Mouse (Mus musculus): Measurements from ENCODE around the gene Stfa3. TPM values are rescaled to one million over a fixed set of nuclear protein-coding genes. Genes with fewer than 3 reads are reported as not detected.
A peak's percentile ranks its signal among the peaks of the same experiment; 100 is the strongest.
"Not testable (repeated sequence)": the region's sequence is repeated elsewhere in the genome, so short reads cannot be mapped to it uniquely, and the experiment has no call there.

Stfa3 gene
- 1 to 10 TPM in 1 of 2 experiments, not detected in 1; 1.0 TPM for total RNA-seq (2021)

- intact Hi-C loops (cut with DNase I), result no loop called here
- DNase-seq, result no peak
Observed at GRCm38 (mm10) chr16:36455342-36455802, at the start of gene Stfa3. TSS of gene Stfa3 (minus strand) at chr16:36455392.

GRCm38 (mm10) chr16:36502286-36502685 is 47.1 kb upstream of the Stfa3 start:
- intact Hi-C loops (cut with DNase I), result no loop called here

GRCm38 (mm10) chr16:36492420-36492819 is 37.2 kb upstream of the Stfa3 start:
- intact Hi-C loops (cut with DNase I), result no loop called here
- DNase-seq, result no peak

More at GRCm38 (mm10) chr16:36502286-36502685, 47.1 kb upstream of the Stfa3 start:
- peak; percentile 22 to 36 for DNase-seq

- intact Hi-C loops (cut with DNase I), result no loop called here
- peak; percentile 11 for DNase-seq
Observed at GRCm38 (mm10) chr16:36476866-36477265, 21.7 kb upstream of the Stfa3 start.

- intact Hi-C loops (cut with DNase I), result no loop called here
- DNase-seq, result no peak
Observed at GRCm38 (mm10) chr16:36475530-36475929, 20.3 kb upstream of the Stfa3 start.

GRCm38 (mm10) chr16:36474849-36475248 is 19.7 kb upstream of the Stfa3 start:
- intact Hi-C loops (cut with DNase I), result loop anchor here (5.0 kb wide), 1 partner anchor 247 kb away; no protein-coding TSS in a partner anchor

GRCm38 (mm10) chr16:36473217-36474216 is 18.3 kb upstream of the Stfa3 start:
- peak; percentile 35 to 62 for DNase-seq
- intact Hi-C loops (cut with DNase I), result loop anchor here (1.0 to 5.0 kb wide), 4 partner anchors 149 to 537 kb away; partner anchors contain the start of gene Polq

More at GRCm38 (mm10) chr16:36474849-36475248, 19.7 kb upstream of the Stfa3 start:
- DNase-seq, result no peak

GRCm38 (mm10) chr16:36471066-36471633 is 16.0 kb upstream of the Stfa3 start:
- intact Hi-C loops (cut with DNase I), result loop anchor here (5.0 kb wide), 1 partner anchor 251 kb away; no protein-coding TSS in a partner anchor
- no peak for DNase-seq

GRCm38 (mm10) chr16:36469955-36470478 is 14.8 kb upstream of the Stfa3 start:
- intact Hi-C loops (cut with DNase I), result loop anchor here (5.0 kb wide), 1 partner anchor 252 kb away; no protein-coding TSS in a partner anchor
- DNase-seq, result peak; percentile 9 to 30

- intact Hi-C loops (cut with DNase I), result no loop called here
- peak; percentile 0 to 6 for DNase-seq
Observed at GRCm38 (mm10) chr16:36469367-36469766, 14.2 kb upstream of the Stfa3 start.

- peak; percentile 3 to 14 for DNase-seq
- intact Hi-C loops (cut with DNase I), result no loop called here
Observed at GRCm38 (mm10) chr16:36468862-36469261, 13.7 kb upstream of the Stfa3 start.

- DNase-seq, result no peak
- intact Hi-C loops (cut with DNase I), result no loop called here
Observed at GRCm38 (mm10) chr16:36467936-36468335, 12.7 kb upstream of the Stfa3 start.

- intact Hi-C loops (cut with DNase I), result no loop called here
- no peak for DNase-seq
Observed at GRCm38 (mm10) chr16:36465436-36465835, 10.2 kb upstream of the Stfa3 start.

GRCm38 (mm10) chr16:36464076-36464475 is 8.9 kb upstream of the Stfa3 start:
- no peak for DNase-seq
- intact Hi-C loops (cut with DNase I), result no loop called here

GRCm38 (mm10) chr16:36460426-36460825 is 5.2 kb upstream of the Stfa3 start:
- intact Hi-C loops (cut with DNase I), result no loop called here
- DNase-seq, result no peak

GRCm38 (mm10) chr16:36420979-36421378 is 34.2 kb downstream of the Stfa3 start:
- DNase-seq; intact Hi-C loops (cut with DNase I): not testable (repeated sequence)

GRCm38 (mm10) chr16:36408357-36408756 is 46.8 kb downstream of the Stfa3 start, which contains the start of gene Stfa2:
TSS of gene Stfa2 (minus strand) at chr16:36408457.
- intact Hi-C loops (cut with DNase I), result no loop called here
- no peak for DNase-seq
